Mouse (Mus musculus): ENCODE measurements around the gene St3gal3. TPM values are rescaled to one million over a fixed set of nuclear protein-coding genes. Genes with fewer than 3 reads are reported as not detected.

The St3gal3 gene
- total and polyA plus RNA-seq, 3 experiments: 54.9 to 70.6 (median 55.8) TPM

GRCm38 (mm10) chr4:117981518-117981917 is 153.2 kb downstream of the St3gal3 start:
- no peak overlapping the region for H3K9ac ChIP-seq (ENCODE audit: low read depth, low read length)
- H3K27ac ChIP-seq: no peak overlapping the region
- H3K4me1 ChIP-seq (ENCODE audit: control insufficient read depth, insufficient read depth, low read length): peaks cover 10% of the 10 kb centered on the region
- DNase-seq: no peak
- no peaks in the 10 kb centered on the region for H3K79me2 ChIP-seq (replicated peaks; ENCODE audit: control insufficient read depth, insufficient read depth, low read length)
- intact Hi-C loops (cut with DNase I): no loop called here
- no peaks in the 10 kb centered on the region for H3K27me3 ChIP-seq (ENCODE audit: control insufficient read depth, insufficient read depth, low read length)
- no peak overlapping the region for H3K4me3 ChIP-seq
- 92% methylated on average over 3 of the region's 5 CpGs for WGBS
- H3K36me3 ChIP-seq (ENCODE audit: control insufficient read depth, insufficient read depth, low read length): no peaks in the 10 kb centered on the region
- TF ChIP-seq EP300 (IDR thresholded peaks at IDR 0.05; ENCODE audit: insufficient read depth, low read depth, low read length): no peak
- TF ChIP-seq POLR2A (IDR thresholded peaks at IDR 0.05; ENCODE audit: insufficient read depth, low read depth, low read length): no peak
- TF ChIP-seq CTCF (IDR thresholded peaks at IDR 0.05): no peak

DNA sequence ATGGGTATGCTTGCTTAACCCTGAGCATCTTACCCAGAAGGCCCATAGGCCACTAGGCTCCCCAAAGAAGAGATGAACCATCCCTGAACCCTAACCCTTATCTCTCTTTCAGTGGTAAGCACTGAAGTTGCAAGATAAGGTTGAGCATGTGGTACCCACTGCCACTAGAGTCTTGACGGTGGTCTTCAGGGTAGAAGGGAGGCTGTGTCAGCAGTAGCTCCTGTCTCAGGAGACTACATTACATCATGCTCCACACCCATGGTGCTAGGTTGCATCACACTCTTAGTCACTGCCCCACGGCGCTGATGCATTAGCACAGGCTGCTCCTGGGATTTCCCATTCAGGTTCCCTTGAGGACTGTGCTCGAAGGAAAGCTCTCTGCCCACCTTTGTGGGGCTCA is 154.6 kb downstream of the St3gal3 start:
- Histone ChIP-seq H3K79me2 (replicated peaks; ENCODE audit: control insufficient read depth, insufficient read depth, low read length) (no peaks in the 10 kb centered on the region), H3K4me3 (no peak overlapping the region), H3K9ac (ENCODE audit: low read depth, low read length) (no peak overlapping the region), H3K27me3 (ENCODE audit: control insufficient read depth, insufficient read depth, low read length) (no peaks in the 10 kb centered on the region), H3K36me3 (ENCODE audit: control insufficient read depth, insufficient read depth, low read length) (no peaks in the 10 kb centered on the region), H3K27ac (no peak overlapping the region), H3K4me1 (ENCODE audit: control insufficient read depth, insufficient read depth, low read length) (peaks cover 8% of the 10 kb centered on the region)
- no peak for DNase-seq
- no peak for TF ChIP-seq EP300 (IDR thresholded peaks at IDR 0.05; ENCODE audit: insufficient read depth, low read depth, low read length)
- TF ChIP-seq POLR2A (IDR thresholded peaks at IDR 0.05; ENCODE audit: insufficient read depth, low read depth, low read length): no peak
- no peak for TF ChIP-seq CTCF (IDR thresholded peaks at IDR 0.05)
- 73% methylated on average over 4 of the region's 4 CpGs for WGBS
- intact Hi-C loops (cut with DNase I): no loop called here

GRCm38 (mm10) chr4:117979181-117979580 is 155.5 kb downstream of the St3gal3 start:
- Histone ChIP-seq H3K27me3 (ENCODE audit: control insufficient read depth, insufficient read depth, low read length) (no peaks in the 10 kb centered on the region), H3K27ac (no peak overlapping the region), H3K79me2 (replicated peaks; ENCODE audit: control insufficient read depth, insufficient read depth, low read length) (no peaks in the 10 kb centered on the region), H3K4me3 (no peak overlapping the region), H3K4me1 (ENCODE audit: control insufficient read depth, insufficient read depth, low read length) (peaks cover 8% of the 10 kb centered on the region), H3K9ac (ENCODE audit: low read depth, low read length) (no peak overlapping the region), H3K36me3 (ENCODE audit: control insufficient read depth, insufficient read depth, low read length) (no peaks in the 10 kb centered on the region)
- TF ChIP-seq EP300 (IDR thresholded peaks at IDR 0.05; ENCODE audit: insufficient read depth, low read depth, low read length) (no peak), CTCF (IDR thresholded peaks at IDR 0.05) (no peak)
- intact Hi-C loops (cut with DNase I): loop anchor here (5.0 kb wide), 1 partner anchor 33 kb away; no protein-coding TSS in a partner anchor
- DNase-seq: no peak
- WGBS: 97% methylated on average over 4 of the region's 4 CpGs

GRCm38 (mm10) chr4:117978282-117978681 is 156.4 kb downstream of the St3gal3 start:
- Histone ChIP-seq H3K27ac (no peak overlapping the region), H3K79me2 (replicated peaks; ENCODE audit: control insufficient read depth, insufficient read depth, low read length) (no peaks in the 10 kb centered on the region), H3K27me3 (ENCODE audit: control insufficient read depth, insufficient read depth, low read length) (no peaks in the 10 kb centered on the region), H3K9ac (ENCODE audit: low read depth, low read length) (no peak overlapping the region), H3K4me3 (no peak overlapping the region), H3K4me1 (ENCODE audit: control insufficient read depth, insufficient read depth, low read length) (peaks cover 7% of the 10 kb centered on the region), H3K36me3 (ENCODE audit: control insufficient read depth, insufficient read depth, low read length) (no peaks in the 10 kb centered on the region)
- intact Hi-C loops (cut with DNase I): loop anchor here (5.0 kb wide), 1 partner anchor 34 kb away; no protein-coding TSS in a partner anchor
- DNase-seq: no peak
- TF ChIP-seq POLR2A (IDR thresholded peaks at IDR 0.05; ENCODE audit: insufficient read depth, low read depth, low read length): no peak
- TF ChIP-seq EP300 (IDR thresholded peaks at IDR 0.05; ENCODE audit: insufficient read depth, low read depth, low read length): no peak
- TF ChIP-seq CTCF (IDR thresholded peaks at IDR 0.05): no peak
- WGBS: 79% methylated on average over 9 of the region's 9 CpGs

DNA sequence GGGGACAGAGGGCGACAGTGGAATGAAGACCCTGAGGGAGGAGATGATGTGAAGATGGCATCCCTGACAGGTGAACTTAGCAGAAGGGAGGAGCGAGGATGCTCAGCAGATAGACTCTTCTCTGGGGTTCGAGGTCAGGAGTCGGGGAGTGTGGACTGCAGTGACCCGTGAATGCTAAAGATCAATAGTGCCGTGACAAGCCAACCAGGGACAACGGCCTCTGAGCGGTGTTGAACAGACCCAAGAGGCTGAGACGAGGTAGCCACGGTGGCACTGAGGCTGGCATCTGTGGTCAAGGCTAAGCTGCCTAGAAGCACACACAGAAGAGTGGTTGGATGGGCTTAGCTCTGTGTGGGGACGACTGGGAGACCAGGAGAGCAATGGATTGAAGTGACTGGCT is 156.9 kb downstream of the St3gal3 start:
- H3K27ac ChIP-seq: no peak overlapping the region
- H3K4me3 ChIP-seq: no peak overlapping the region
- 93% methylated on average over 11 of the region's 11 CpGs for WGBS
- H3K36me3 ChIP-seq (ENCODE audit: control insufficient read depth, insufficient read depth, low read length): no peaks in the 10 kb centered on the region
- H3K27me3 ChIP-seq (ENCODE audit: control insufficient read depth, insufficient read depth, low read length): no peaks in the 10 kb centered on the region
- no peak for DNase-seq
- peaks cover 3% of the 10 kb centered on the region for H3K4me1 ChIP-seq (ENCODE audit: control insufficient read depth, insufficient read depth, low read length)
- intact Hi-C loops (cut with DNase I): loop anchor here (5.0 kb wide), 1 partner anchor 34 kb away; no protein-coding TSS in a partner anchor
- TF ChIP-seq EP300 (IDR thresholded peaks at IDR 0.05; ENCODE audit: insufficient read depth, low read depth, low read length) (no peak), POLR2A (IDR thresholded peaks at IDR 0.05; ENCODE audit: insufficient read depth, low read depth, low read length) (no peak), CTCF (IDR thresholded peaks at IDR 0.05) (no peak)
- no peaks in the 10 kb centered on the region for H3K79me2 ChIP-seq (replicated peaks; ENCODE audit: control insufficient read depth, insufficient read depth, low read length)
- H3K9ac ChIP-seq (ENCODE audit: low read depth, low read length): no peak overlapping the region

DNA sequence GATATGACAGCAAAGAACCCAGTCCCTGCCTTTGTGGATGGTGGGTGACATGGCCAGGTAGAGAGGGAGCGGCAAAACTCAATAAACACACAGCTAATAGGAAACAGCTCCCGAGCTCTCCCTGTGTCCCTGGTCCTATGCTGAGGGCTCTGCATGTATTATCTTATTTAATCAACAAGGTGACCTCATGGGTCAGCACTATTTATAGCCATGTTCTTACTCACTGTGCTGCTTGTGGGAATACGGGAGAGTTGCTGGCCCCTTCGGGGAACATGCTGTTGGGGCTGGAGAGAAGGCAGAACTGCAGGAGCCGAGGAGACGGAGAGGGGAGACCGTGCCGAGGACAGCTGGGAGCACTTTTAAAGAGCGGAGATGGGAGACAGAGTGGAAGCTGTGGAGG is 157.3 kb downstream of the St3gal3 start:
- WGBS: 66% methylated on average over 9 of the region's 9 CpGs
- no peak overlapping the region for H3K27ac ChIP-seq

More for the DNA sequence above, 157.3 kb downstream of the St3gal3 start:
- Histone ChIP-seq H3K27me3 (ENCODE audit: control insufficient read depth, insufficient read depth, low read length) (no peaks in the 10 kb centered on the region), H3K36me3 (ENCODE audit: control insufficient read depth, insufficient read depth, low read length) (no peaks in the 10 kb centered on the region), H3K4me1 (ENCODE audit: control insufficient read depth, insufficient read depth, low read length) (no peaks in the 10 kb centered on the region), H3K79me2 (replicated peaks; ENCODE audit: control insufficient read depth, insufficient read depth, low read length) (no peaks in the 10 kb centered on the region), H3K9ac (ENCODE audit: low read depth, low read length) (no peak overlapping the region), H3K4me3 (no peak overlapping the region)
- intact Hi-C loops (cut with DNase I): loop anchor here (5.0 kb wide), 1 partner anchor 35 kb away; no protein-coding TSS in a partner anchor
- DNase-seq: no peak
- TF ChIP-seq POLR2A (IDR thresholded peaks at IDR 0.05; ENCODE audit: insufficient read depth, low read depth, low read length): no peak
- TF ChIP-seq CTCF (IDR thresholded peaks at IDR 0.05): no peak
- no peak for TF ChIP-seq EP300 (IDR thresholded peaks at IDR 0.05; ENCODE audit: insufficient read depth, low read depth, low read length)
